Mouse (Mus musculus) heart, embryonic 16.5 days (tissue): Measurements from ENCODE around the gene Scgb1a1. TPM values are rescaled to one million over a fixed set of nuclear protein-coding genes. Genes with fewer than 3 reads are reported as not detected.
"Not testable (repeated sequence)": the region's sequence is repeated elsewhere in the genome, so short reads cannot be mapped to it uniquely, and the experiment has no call there.

Experiments used
- ATAC-seq: fragments of 200-750 bp; cut with Nextera tagmentation; replicated peaks from 2 replicates; pipeline ENCODE4 v1.8.0; 2017; ENCODE audit warnings: moderate number of reproducible peaks; ENCODE audit not compliant: insufficient read depth, low FRiP score; ENCODE audit errors: extremely low read depth
- H3K27ac ChIP-seq: fragments of 300-500 bp; sonication (generic); 2 replicates; pipeline ENCODE4 v1.5.1; 2014; ENCODE audit warnings: mild to moderate bottlenecking, low read length, control low read depth, moderate library complexity
- H3K27me3 ChIP-seq: fragments of 300-500 bp; sonication (generic); 2 replicates; pipeline ENCODE4 v1.6.1; 2014; ENCODE audit warnings: low read length, mixed read lengths; ENCODE audit not compliant: control insufficient read depth, insufficient read depth
- H3K36me3 ChIP-seq: fragments of 300-500 bp; sonication (generic); 2 replicates; pipeline ENCODE4 v1.6.1; 2014; ENCODE audit not compliant: control insufficient read depth, insufficient read depth
- H3K4me1 ChIP-seq: fragments of 300-500 bp; sonication (generic); 2 replicates; pipeline ENCODE4 v1.6.1; 2014; ENCODE audit warnings: low read length, mixed read lengths; ENCODE audit not compliant: control insufficient read depth, insufficient read depth
- H3K4me2 ChIP-seq: fragments of 300-500 bp; sonication (generic); 2 replicates; pipeline ENCODE4 v1.6.1; 2014; ENCODE audit warnings: low read depth, mild to moderate bottlenecking, control low read depth, low read length
- H3K4me3 ChIP-seq: fragments of 300-500 bp; sonication (generic); 2 replicates; pipeline ENCODE4 v1.5.1; 2014; ENCODE audit warnings: mild to moderate bottlenecking, control low read depth, low read length
- H3K9ac ChIP-seq: fragments of 300-500 bp; sonication (generic); 2 replicates; pipeline ENCODE4 v1.6.1; 2014; ENCODE audit warnings: low read length, control low read depth
- H3K9me3 ChIP-seq: fragments of 300-500 bp; sonication (generic); replicated peaks from 2 replicates; pipeline ENCODE4 v1.6.1; 2016; ENCODE audit warnings: low read length; ENCODE audit not compliant: control insufficient read depth
- WGBS: fragments of 180-500 bp; shearing (Covaris S2); extraction: QIAGEN DNeasy Blood & Tissue Kit; methylation state at CpG from one replicate; pipeline ENCODE4 v1.1.7; 2014; 5-methylcytosine and 5-hydroxymethylcytosine counted together
- polyA plus RNA-seq: library from polyadenylated mRNA; unstranded; fragments of >200 nt; fragmentation: Nextera tagmentation; extraction: Ambion mirVana; gene quantifications from 2 replicates; pipeline ENCODE4 v1.2.1, GENCODE M21; 2015

The Scgb1a1 gene
- polyA plus RNA-seq = 0.91 and 1.8 TPM in 2 replicates

DNA sequence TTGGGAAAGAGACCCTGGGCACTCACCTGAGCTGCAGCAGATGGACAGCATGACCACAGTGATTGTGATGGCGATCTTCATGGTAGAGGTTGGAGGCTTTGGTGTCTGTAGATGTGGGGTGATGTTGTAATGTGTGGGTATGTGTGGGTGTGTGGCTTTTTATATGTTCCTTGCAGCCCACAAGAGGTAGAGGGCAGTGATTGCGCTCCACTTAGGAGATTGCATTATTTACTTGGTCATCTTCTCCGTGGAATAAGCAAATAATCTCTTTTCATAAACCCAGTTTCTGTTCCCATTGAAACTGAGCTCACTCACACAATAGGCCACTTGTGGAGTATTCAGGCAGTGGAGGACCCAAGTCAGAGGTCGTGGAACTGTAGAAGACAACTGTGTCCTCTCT, at the start of gene Scgb1a1:
Scgb1a1 (minus strand) TSS at position 138 of the 400 bp plus-strand sequence.
- no peak within 1 kb of the TSS for H3K27ac ChIP-seq
- no peak within 1 kb of the TSS for H3K4me3 ChIP-seq
- peaks cover 4% of the 10 kb centered on the region; the same call in 1 of the 2 replicates for H3K4me1 ChIP-seq
- H3K4me2 ChIP-seq = no peak within 1 kb of the TSS
- no peaks in the 10 kb centered on the region for H3K36me3 ChIP-seq
- WGBS = 83% methylated on average over 4 of the region's 4 CpGs
- no peak for ATAC-seq
- H3K9ac ChIP-seq = no peak within 1 kb of the TSS
- no peaks in the 10 kb centered on the region for H3K9me3 ChIP-seq
- no peaks in the 10 kb centered on the region for H3K27me3 ChIP-seq

DNA sequence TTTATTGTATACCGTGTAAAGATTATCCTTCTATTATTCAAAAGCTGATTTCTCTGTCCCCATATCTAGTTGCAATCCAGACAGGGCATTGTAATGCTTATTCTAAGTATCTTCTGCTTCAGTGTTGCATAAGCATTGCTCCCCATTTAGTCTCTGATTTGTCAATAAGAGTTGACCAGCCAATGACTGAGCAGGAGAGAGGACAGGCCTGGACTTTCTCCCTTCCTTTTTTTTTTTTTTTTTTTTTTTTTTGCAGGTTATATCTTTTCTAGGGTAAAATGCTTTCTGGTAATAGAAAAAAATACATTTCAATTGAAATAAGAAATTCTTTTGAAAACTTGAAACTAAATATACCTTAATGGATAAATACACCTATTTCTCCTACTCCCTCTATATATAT, 49.4 kb upstream of the Scgb1a1 start:
- H3K9ac ChIP-seq = no peak overlapping the region
- H3K4me2 ChIP-seq = no peak overlapping the region
- H3K36me3 ChIP-seq = no peaks in the 10 kb centered on the region
- no peaks in the 10 kb centered on the region for H3K9me3 ChIP-seq
- no peak overlapping the region for H3K4me3 ChIP-seq
- H3K4me1 ChIP-seq = 0 out of 2 replicates have a peak, but pooled peaks cover 3% of the 10 kb centered on the region
- 76% methylated on average over 1 of the region's 1 CpGs for WGBS
- H3K27me3 ChIP-seq = no peaks in the 10 kb centered on the region
- ATAC-seq = no peak
- no peak overlapping the region for H3K27ac ChIP-seq

DNA sequence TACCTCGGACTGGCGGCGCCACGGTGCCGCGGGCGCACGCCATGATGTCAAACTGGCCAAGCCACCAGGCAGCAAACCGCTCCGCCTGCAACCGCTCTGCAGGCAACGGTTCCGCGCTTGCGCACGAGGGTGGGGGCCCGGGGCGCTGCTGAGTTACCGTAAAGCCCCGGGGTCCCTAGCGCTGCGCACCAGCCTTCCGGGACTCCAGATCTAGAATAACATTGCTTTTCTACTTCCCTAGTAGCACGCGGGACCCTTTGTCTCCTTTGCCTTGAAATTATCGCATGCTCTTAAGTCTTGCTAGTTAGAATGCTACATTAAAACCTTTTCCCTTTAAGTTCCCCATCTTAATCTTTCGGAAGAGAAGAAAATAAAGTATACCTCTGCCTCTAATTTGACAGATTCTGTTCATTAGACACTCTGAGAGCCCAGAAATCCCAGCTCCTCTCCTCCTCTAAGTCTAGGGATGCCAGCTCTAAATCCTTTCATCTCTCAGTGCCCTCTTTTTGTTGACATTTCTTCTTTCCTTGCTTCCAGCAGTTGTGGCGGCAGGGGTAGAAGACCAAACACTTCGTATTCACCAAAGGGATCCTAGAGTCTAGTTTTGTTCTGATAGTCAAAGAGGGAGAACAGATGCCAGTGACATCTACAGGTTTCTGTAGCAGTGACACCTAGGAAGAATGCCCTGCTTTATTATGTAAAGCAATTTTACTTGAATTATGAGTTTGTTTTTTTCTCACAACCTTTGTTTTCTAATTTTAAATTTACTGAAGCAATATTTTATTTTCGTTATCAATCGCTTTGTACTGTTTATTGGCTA, 48.0 kb upstream of the Scgb1a1 start, which contains the start of gene Asrgl1:
Asrgl1 (minus strand) TSS at position 125 of the 820 bp plus-strand sequence.
- no peaks in the 10 kb centered on the region for H3K9me3 ChIP-seq
- no peaks in the 10 kb centered on the region for H3K36me3 ChIP-seq
- H3K9ac ChIP-seq = peak within 1 kb of the TSS; percentile 86
- 0 out of 2 replicates have a peak, but pooled peaks cover 3% of the 10 kb centered on the region for H3K4me1 ChIP-seq
- ATAC-seq = peak; percentile 96
- WGBS = 10% methylated on average over 31 of the region's 31 CpGs
- peak within 1 kb of the TSS; percentile 24; the same call in 1 of the 2 replicates for H3K27ac ChIP-seq
- no peaks in the 10 kb centered on the region for H3K27me3 ChIP-seq
- peak within 1 kb of the TSS; percentile 97 for H3K4me2 ChIP-seq
- H3K4me3 ChIP-seq = peak within 1 kb of the TSS; percentile 79

DNA sequence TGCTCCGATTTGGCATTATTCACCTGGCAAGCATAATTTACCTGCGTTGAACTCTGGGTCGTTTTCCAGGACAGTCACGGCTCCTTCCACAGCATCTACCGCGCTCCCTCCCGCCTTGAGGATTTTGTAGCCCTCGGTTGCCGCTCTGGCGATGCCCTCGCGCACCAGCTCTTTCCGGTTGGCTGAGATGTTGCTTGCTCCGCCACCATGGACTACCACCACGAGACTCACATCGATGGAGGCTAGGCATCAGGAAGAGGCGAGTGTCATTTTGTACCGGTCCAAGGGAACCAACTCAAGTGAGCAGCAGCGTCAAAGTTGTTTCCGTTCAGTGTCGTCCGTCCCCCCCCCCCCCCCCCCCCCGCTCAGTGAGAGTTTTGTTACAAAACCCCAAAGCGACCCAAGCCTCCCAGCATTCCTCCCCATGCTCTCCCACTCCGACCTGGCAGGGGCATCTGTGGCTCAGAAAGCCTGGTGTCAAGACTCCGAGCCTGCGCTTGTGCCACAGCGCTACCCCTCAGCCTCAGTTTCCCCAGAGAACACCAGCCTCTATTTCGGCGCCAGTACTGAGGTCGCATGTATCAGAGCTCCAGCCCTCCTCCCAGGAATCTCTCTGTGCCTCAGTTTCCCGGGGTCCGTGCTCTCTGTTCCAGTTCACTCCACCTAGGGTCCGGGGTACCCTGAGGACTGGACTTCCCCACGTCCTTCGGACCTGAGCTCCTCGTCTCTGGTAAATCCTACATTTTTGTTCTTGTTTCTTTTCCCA, 47.2 kb upstream of the Scgb1a1 start:
- peaks cover 4% of the 10 kb centered on the region; the same call in 1 of the 2 replicates for H3K4me1 ChIP-seq
- peak overlapping the region; percentile 24; the same call in 1 of the 2 replicates for H3K27ac ChIP-seq
- H3K9me3 ChIP-seq = no peaks in the 10 kb centered on the region
- peak overlapping the region; percentile 86 for H3K9ac ChIP-seq
- WGBS = 2% methylated on average over 36 of the region's 37 CpGs
- H3K36me3 ChIP-seq = no peaks in the 10 kb centered on the region
- peak overlapping the region; percentile 79 for H3K4me3 ChIP-seq
- H3K27me3 ChIP-seq = no peaks in the 10 kb centered on the region
- peak; percentile 54 for ATAC-seq
- peak overlapping the region; percentile 97 for H3K4me2 ChIP-seq

DNA sequence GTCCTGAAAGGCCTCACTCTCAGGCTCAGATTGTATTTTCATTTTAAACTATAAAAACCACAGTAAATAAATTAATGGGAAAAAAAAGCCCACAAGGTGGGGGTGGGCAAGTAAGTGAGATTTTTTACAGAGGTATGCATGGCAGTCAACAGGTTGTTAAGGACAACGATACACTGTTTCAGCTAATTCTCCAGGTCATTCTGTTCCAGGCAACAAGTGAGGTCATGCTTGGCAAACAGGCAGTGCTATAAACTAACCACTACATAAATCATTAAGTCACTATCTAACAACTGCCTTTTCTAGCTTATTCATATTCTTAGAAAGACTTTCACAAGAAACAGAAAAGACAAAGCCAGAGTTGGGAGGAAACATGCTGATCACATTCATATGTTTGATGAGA, 42.2 kb upstream of the Scgb1a1 start:
- Histone ChIP-seq H3K27me3 (no peaks in the 10 kb centered on the region), H3K4me1 (peaks cover 9% of the 10 kb centered on the region; the same call in 1 of the 2 replicates), H3K36me3 (peaks cover 5% of the 10 kb centered on the region; the same call in 1 of the 2 replicates), H3K4me3 (no peak overlapping the region), H3K9ac (no peak overlapping the region), H3K9me3 (no peaks in the 10 kb centered on the region), H3K4me2 (no peak overlapping the region), H3K27ac (no peak overlapping the region)
- no peak for ATAC-seq
- WGBS = 42% methylated on average over 1 of the region's 1 CpGs

DNA sequence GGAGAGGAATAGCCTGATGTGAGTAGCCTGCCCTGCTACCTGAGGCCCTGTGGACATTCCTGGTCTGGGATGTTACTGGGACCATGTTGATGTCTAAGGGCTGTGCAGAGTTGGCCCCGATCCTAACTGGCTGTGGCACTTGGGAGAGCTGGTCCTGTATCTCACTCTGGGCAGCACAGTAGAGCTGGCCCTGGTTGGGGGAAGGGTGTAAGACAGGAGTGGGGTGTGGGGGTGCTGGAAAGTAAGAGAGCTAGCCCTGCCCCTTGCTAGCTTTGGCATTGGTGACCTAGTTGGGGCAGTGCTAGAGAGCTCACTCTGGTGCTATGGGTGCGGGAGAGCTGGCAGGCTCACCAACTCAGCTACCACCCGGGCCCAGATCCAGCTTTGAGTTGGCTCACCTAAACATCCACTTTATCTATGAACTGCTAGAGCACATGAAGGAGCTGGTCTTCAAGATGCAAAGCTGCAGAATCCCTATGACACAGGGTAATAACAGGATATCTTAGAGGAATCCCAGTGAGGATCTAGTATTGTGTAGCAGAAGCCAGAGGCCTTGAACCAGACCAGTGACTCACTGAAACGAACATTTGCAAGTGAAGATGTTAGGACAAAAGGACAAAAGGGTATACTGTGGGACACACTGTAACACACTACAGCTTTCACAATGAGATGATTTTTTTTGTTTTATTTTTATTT, 40.9 kb upstream of the Scgb1a1 start:
- 82% methylated on average over 4 of the region's 4 CpGs for WGBS

DNA sequence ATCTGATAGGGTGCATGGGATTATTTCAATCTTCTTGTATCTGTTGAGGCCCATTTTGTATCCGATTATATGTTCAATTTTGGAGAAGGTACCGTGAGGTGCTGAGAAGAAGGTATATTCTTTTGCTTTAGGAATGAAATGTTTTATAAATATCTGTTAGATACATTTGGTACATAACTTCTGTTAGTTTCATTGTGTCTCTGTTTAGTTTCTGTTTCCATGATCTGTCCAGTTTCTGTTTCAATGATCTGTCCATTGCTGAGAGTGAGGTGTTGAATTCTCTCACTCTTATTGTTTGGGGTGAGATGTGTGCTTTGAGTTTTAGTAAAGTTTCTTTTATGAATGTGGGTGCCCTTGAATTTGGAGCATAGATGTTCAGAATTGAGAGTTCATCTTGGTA, 36.2 kb upstream of the Scgb1a1 start:
- not testable (repeated sequence) for H3K27me3 ChIP-seq, H3K36me3 ChIP-seq, H3K4me2 ChIP-seq, H3K4me3 ChIP-seq, H3K9ac ChIP-seq, H3K27ac ChIP-seq, H3K9me3 ChIP-seq, H3K4me1 ChIP-seq, ATAC-seq
- 88% methylated on average over 2 of the region's 2 CpGs for WGBS

More for the DNA sequence above, 40.9 kb upstream of the Scgb1a1 start:
- H3K9ac ChIP-seq = no peak overlapping the region
- ATAC-seq = 0 out of 2 replicates have a peak, but pooled peaks have one; percentile 23
- H3K4me3 ChIP-seq = no peak overlapping the region
- H3K36me3 ChIP-seq = peaks cover 5% of the 10 kb centered on the region; the same call in 1 of the 2 replicates
- no peaks in the 10 kb centered on the region for H3K27me3 ChIP-seq
- no peak overlapping the region for H3K27ac ChIP-seq
- H3K4me2 ChIP-seq = no peak overlapping the region
- H3K4me1 ChIP-seq = peaks cover 9% of the 10 kb centered on the region; the same call in 1 of the 2 replicates
- H3K9me3 ChIP-seq = no peaks in the 10 kb centered on the region

DNA sequence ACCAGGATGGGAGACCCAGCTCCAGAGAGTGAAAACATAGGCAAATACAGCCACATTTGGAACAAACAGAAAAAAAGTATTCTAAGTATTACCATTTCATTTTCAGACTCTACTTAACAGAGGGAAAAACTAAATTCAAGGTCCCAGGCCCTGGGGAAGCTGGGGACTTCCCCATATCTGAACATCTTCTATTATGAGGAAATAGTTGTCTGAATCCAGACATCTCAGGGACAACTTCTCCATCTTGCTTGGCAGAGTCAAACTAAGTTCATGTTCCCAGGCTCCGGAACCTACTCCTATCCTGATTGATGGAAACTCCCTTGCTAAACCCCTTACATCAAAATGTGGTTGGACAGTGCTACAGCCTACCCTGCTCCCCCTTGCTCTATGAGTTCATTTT, 34.6 kb upstream of the Scgb1a1 start:
- peaks cover 8% of the 10 kb centered on the region for H3K4me1 ChIP-seq
- H3K36me3 ChIP-seq = no peaks in the 10 kb centered on the region; the same call in 1 of the 2 replicates
- no peak overlapping the region for H3K4me3 ChIP-seq
- H3K27me3 ChIP-seq = no peaks in the 10 kb centered on the region
- WGBS = 92% methylated on average over 1 of the region's 1 CpGs
- no peak overlapping the region for H3K4me2 ChIP-seq
- H3K27ac ChIP-seq = no peak overlapping the region
- no peak for ATAC-seq
- H3K9ac ChIP-seq = no peak overlapping the region
- H3K9me3 ChIP-seq = no peaks in the 10 kb centered on the region
